Comparison of ENCODE assay signal across 8 mouse cellular contexts in genomic region chr5:143395649-143396048, GRCm38 (mm10). TPM values are rescaled to one million over a fixed set of nuclear protein-coding genes. Genes with fewer than 3 reads are reported as not detected.
DNase-seq lines count a peak whose midpoint lies in the region; ATAC-seq and TF ChIP-seq lines count a peak whose summit lies in the region.

No protein-coding gene starts in this region.

- intact Hi-C loops in left cerebral cortex, postnatal 25 days (cut with DNase I), result no loop called here

- TF ChIP-seq CTCF in midbrain, postnatal 0 days (IDR thresholded peaks at IDR 0.05), result peak; percentile 51
- peak; percentile 90 for TF ChIP-seq CTCF in liver, embryonic 14.5 days (IDR thresholded peaks at IDR 0.05; ENCODE audit: low read depth)

- no peak overlapping the region for H3K9ac ChIP-seq in embryonic facial prominence, embryonic 11.5 days (replicated peaks; ENCODE audit: low read length)
- H3K9ac ChIP-seq in midbrain, postnatal 0 days (replicated peaks; ENCODE audit: low read length, poor library complexity, severe bottlenecking), result no peak overlapping the region
- H3K9ac ChIP-seq in midbrain, embryonic 16.5 days (ENCODE audit: low read depth, low read length), result no peak overlapping the region
- no peak overlapping the region for H3K9ac ChIP-seq in liver, embryonic 14.5 days (replicated peaks)

- no peaks in the 10 kb centered on the region for H3K9me3 ChIP-seq in embryonic facial prominence, embryonic 11.5 days (replicated peaks; ENCODE audit: control insufficient read depth, low read length)
- 0 out of 2 replicates have a peak, but pooled peaks cover 4% of the 10 kb centered on the region for H3K9me3 ChIP-seq in embryonic facial prominence, embryonic 10.5 days
- no peaks in the 10 kb centered on the region for H3K9me3 ChIP-seq in midbrain, postnatal 0 days (ENCODE audit: low read length)
- H3K9me3 ChIP-seq in midbrain, embryonic 16.5 days (replicated peaks; ENCODE audit: control insufficient read depth, low read length, poor library complexity, severe bottlenecking), result no peaks in the 10 kb centered on the region
- H3K9me3 ChIP-seq in liver, embryonic 14.5 days (ENCODE audit: control insufficient read depth, low read length), result no peaks in the 10 kb centered on the region

- H3K4me3 ChIP-seq in embryonic facial prominence, embryonic 11.5 days (ENCODE audit: low read depth, low read length), result no peak overlapping the region
- no peak overlapping the region for H3K4me3 ChIP-seq in embryonic facial prominence, embryonic 10.5 days
- no peak overlapping the region for H3K4me3 ChIP-seq in midbrain, postnatal 0 days (ENCODE audit: low read depth, low read length)
- no peak overlapping the region for H3K4me3 ChIP-seq in midbrain, embryonic 16.5 days (ENCODE audit: low read depth, low read length)
- no peak overlapping the region for H3K4me3 ChIP-seq in liver, embryonic 14.5 days (ENCODE audit: insufficient read depth in 1 of 2, low read depth in 2 of 2, low read length in 2 of 2)

- no peak overlapping the region for H3K4me2 ChIP-seq in embryonic facial prominence, embryonic 11.5 days (ENCODE audit: low read depth, low read length)
- H3K4me2 ChIP-seq in midbrain, postnatal 0 days (ENCODE audit: low read depth, low read length, poor library complexity, severe bottlenecking), result no peak overlapping the region
- no peak overlapping the region for H3K4me2 ChIP-seq in midbrain, embryonic 16.5 days (ENCODE audit: low read length)
- H3K4me2 ChIP-seq in liver, embryonic 14.5 days (ENCODE audit: low read depth), result no peak overlapping the region

- no peak overlapping the region for H3K27ac ChIP-seq in embryonic facial prominence, embryonic 11.5 days (replicated peaks; ENCODE audit: low read depth, low read length)
- no peak overlapping the region for H3K27ac ChIP-seq in embryonic facial prominence, embryonic 10.5 days (replicated peaks)
- no peak overlapping the region for H3K27ac ChIP-seq in midbrain, postnatal 0 days (ENCODE audit: low read depth, low read length)
- H3K27ac ChIP-seq in midbrain, embryonic 16.5 days (ENCODE audit: low read length), result no peak overlapping the region
- no peak overlapping the region for H3K27ac ChIP-seq in liver, embryonic 14.5 days

- no peaks in the 10 kb centered on the region for H3K27me3 ChIP-seq in embryonic facial prominence, embryonic 11.5 days (ENCODE audit: control insufficient read depth, insufficient read depth, low read length)
- H3K27me3 ChIP-seq in embryonic facial prominence, embryonic 10.5 days (replicated peaks; ENCODE audit: low read depth, poor library complexity, severe bottlenecking), result no peaks in the 10 kb centered on the region
- no peaks in the 10 kb centered on the region for H3K27me3 ChIP-seq in midbrain, postnatal 0 days (ENCODE audit: insufficient read depth, low read length)
- no peaks in the 10 kb centered on the region for H3K27me3 ChIP-seq in midbrain, embryonic 16.5 days (ENCODE audit: control insufficient read depth, insufficient read depth, low read depth, low read length)
- no peaks in the 10 kb centered on the region for H3K27me3 ChIP-seq in liver, embryonic 14.5 days (ENCODE audit: control insufficient read depth, insufficient read depth, low read length)

- H3K36me3 ChIP-seq in embryonic facial prominence, embryonic 11.5 days (replicated peaks; ENCODE audit: control insufficient read depth, insufficient read depth, low read depth, low read length), result no peaks in the 10 kb centered on the region
- H3K36me3 ChIP-seq in embryonic facial prominence, embryonic 10.5 days (replicated peaks), result peaks cover 6% of the 10 kb centered on the region
- H3K36me3 ChIP-seq in midbrain, postnatal 0 days (ENCODE audit: insufficient read depth, low read length), result no peaks in the 10 kb centered on the region; the same call in 1 of the 2 replicates
- H3K36me3 ChIP-seq in midbrain, embryonic 16.5 days (ENCODE audit: control insufficient read depth, insufficient read depth, low read length), result no peaks in the 10 kb centered on the region
- H3K36me3 ChIP-seq in liver, embryonic 14.5 days (replicated peaks; ENCODE audit: control insufficient read depth, insufficient read depth, low read depth), result no peaks in the 10 kb centered on the region

- no peaks in the 10 kb centered on the region for H3K4me1 ChIP-seq in embryonic facial prominence, embryonic 11.5 days (ENCODE audit: control insufficient read depth, insufficient read depth, low read length)
- no peaks in the 10 kb centered on the region for H3K4me1 ChIP-seq in embryonic facial prominence, embryonic 10.5 days
- no peaks in the 10 kb centered on the region for H3K4me1 ChIP-seq in midbrain, postnatal 0 days (ENCODE audit: insufficient read depth, low read length)
- H3K4me1 ChIP-seq in midbrain, embryonic 16.5 days (ENCODE audit: control insufficient read depth, insufficient read depth, low read length), result no peaks in the 10 kb centered on the region
- H3K4me1 ChIP-seq in liver, embryonic 14.5 days (replicated peaks; ENCODE audit: control insufficient read depth in 2 of 2, insufficient read depth in 2 of 2, low read length in 1 of 2), result no peaks in the 10 kb centered on the region

- DNase-seq in embryonic facial prominence, embryonic 11.5 days (ENCODE audit: low spot score), result peak; percentile 46
- no peak for DNase-seq in embryonic facial prominence, embryonic 10.5 days (ENCODE audit: low spot score)
- no peak for DNase-seq in midbrain, postnatal 0 days (ENCODE audit: low spot score)
- DNase-seq in liver, embryonic 14.5 days (ENCODE audit: low read depth in 3 of 3, low spot score in 3 of 3), result peak in 2 of 3 experiments; percentile 38 to 40
- DNase-seq in thymus, postnatal 14 days, result peak; percentile 47
- DNase-seq in ovary, postnatal 36 days (ENCODE audit: low spot score), result no peak
- no peak for DNase-seq in left cerebral cortex, postnatal 25 days (ENCODE audit: low spot score in 2 of 2)

- TF ChIP-seq EP300 in liver, embryonic 14.5 days (IDR thresholded peaks at IDR 0.05; ENCODE audit: low read depth), result no peak

- 43% methylated on average over 2 of the region's 2 CpGs for WGBS in embryonic facial prominence, embryonic 11.5 days
- WGBS in embryonic facial prominence, embryonic 10.5 days, result 49% methylated on average over 2 of the region's 2 CpGs
- 46% methylated on average over 2 of the region's 2 CpGs for WGBS in midbrain, postnatal 0 days
- WGBS in midbrain, embryonic 16.5 days, result 52% methylated on average over 2 of the region's 2 CpGs
- 33% methylated on average over 2 of the region's 2 CpGs for WGBS in liver, embryonic 14.5 days (ENCODE audit: insufficient replicate concordance)

- no peak for ATAC-seq in embryonic facial prominence, embryonic 11.5 days (replicated peaks; ENCODE audit: insufficient number of reproducible peaks, low FRiP score, low TSS enrichment, low read depth)
- no peak for ATAC-seq in midbrain, postnatal 0 days (ENCODE audit: low FRiP score)
- ATAC-seq in midbrain, embryonic 16.5 days, result no peak
- ATAC-seq in liver, embryonic 14.5 days (ENCODE audit: insufficient read depth), result no peak

RNA-seq across cellular contexts. Expression of gene Kdelr2, which starts 8.0 kb away (rescaled TPM):
- polyA plus RNA-seq in embryonic facial prominence, embryonic 11.5 days (2014; fragmentation: Nextera tagmentation; extraction: Ambion mirVana), result 246 and 261 TPM in 2 replicates
- polyA plus RNA-seq in embryonic facial prominence, embryonic 10.5 days (2016; fragmentation: Nextera tagmentation; extraction: Ambion mirVana), result 221 and 226 TPM in 2 replicates
- 82.4 and 97.3 TPM in 2 replicates for total RNA-seq in midbrain, postnatal 0 days (2014; rRNA removed)
- 128 and 138 TPM in 2 replicates for polyA plus RNA-seq in midbrain, postnatal 0 days (2015; fragmentation: Nextera tagmentation; extraction: Ambion mirVana)
- 123 and 133 TPM in 2 replicates for polyA plus RNA-seq in midbrain, embryonic 16.5 days (2015; fragmentation: Nextera tagmentation; extraction: Ambion mirVana)
- polyA plus RNA-seq in liver, embryonic 14.5 days (2012; rRNA removed), result 35.3 and 39.9 TPM in 2 replicates
- 134 and 135 TPM in 2 replicates for polyA plus RNA-seq in liver, embryonic 14.5 days (2014; fragmentation: Nextera tagmentation; extraction: Ambion mirVana)
- total RNA-seq in left cerebral cortex, postnatal 25 days (2021), result 10 to 100 TPM; 35.2 to 37.8 TPM

RNA-seq across cellular contexts. Expression of gene Grid2ip, which starts 38.5 kb away (rescaled TPM):
- 0.36 and 0.59 TPM in 2 replicates for polyA plus RNA-seq in embryonic facial prominence, embryonic 11.5 days (2014; fragmentation: Nextera tagmentation; extraction: Ambion mirVana)
- 0.09 and 0.14 TPM in 2 replicates for polyA plus RNA-seq in embryonic facial prominence, embryonic 10.5 days (2016; fragmentation: Nextera tagmentation; extraction: Ambion mirVana)
- total RNA-seq in midbrain, postnatal 0 days (2014; rRNA removed), result 2.3 and 2.8 TPM in 2 replicates
- 0.33 and 0.60 TPM in 2 replicates for polyA plus RNA-seq in midbrain, postnatal 0 days (2015; fragmentation: Nextera tagmentation; extraction: Ambion mirVana)
- polyA plus RNA-seq in midbrain, embryonic 16.5 days (2015; fragmentation: Nextera tagmentation; extraction: Ambion mirVana), result 0.80 and 0.87 TPM in 2 replicates
- polyA plus RNA-seq in liver, embryonic 14.5 days (2012; rRNA removed), result 0.01 and 0.05 TPM in 2 replicates
- polyA plus RNA-seq in liver, embryonic 14.5 days (2014; fragmentation: Nextera tagmentation; extraction: Ambion mirVana), result not detected in 2 replicates
- 1 to 10 TPM; 1.6 TPM for total RNA-seq in left cerebral cortex, postnatal 25 days (2021)

Comparison
In these comparisons a context has a peak if more than half of its experiments do, and no peak if none do; other contexts are left out.
1. DNase-seq: peak in embryonic facial prominence, embryonic 11.5 days (single experiment), liver, embryonic 14.5 days (2 of 3) and thymus, postnatal 14 days (single experiment); none in embryonic facial prominence, embryonic 10.5 days (single experiment), midbrain, postnatal 0 days (single experiment), ovary, postnatal 36 days (single experiment) and left cerebral cortex, postnatal 25 days (0 of 2).